Mouse (Mus musculus) CH12.LX (cell line): Measurements from ENCODE around the gene Ldhal6b. TPM values are rescaled to one million over a fixed set of nuclear protein-coding genes. Genes with fewer than 3 reads are reported as not detected.

Experiments used
- DNase-seq: peaks from one replicate; pipeline ENCODE4 v3.0.0-alpha.2; 2013; ENCODE audit errors: extremely low read depth
- H3K27ac ChIP-seq: 2 replicates; pipeline ENCODE4 v1.5.1; 2012; ENCODE audit warnings: low read depth, mild to moderate bottlenecking, control low read depth, moderate library complexity; ENCODE audit not compliant: insufficient read depth
- H3K27me3 ChIP-seq: replicated peaks from 2 replicates; pipeline ENCODE3; 2012; ENCODE audit warnings: inconsistent platforms
- H3K36me3 ChIP-seq, 2 experiments: replicated peaks in 1 of 2; 2 replicates each; pipeline versions ENCODE3 to v1.6.1; 2012; ENCODE audit warnings: inconsistent platforms in 1 of 2, low read length in 1 of 2, mild to moderate bottlenecking in 1 of 2, mixed read lengths in 1 of 2, moderate library complexity in 1 of 2; ENCODE audit not compliant: control insufficient read depth in 1 of 2, insufficient read depth in 1 of 2
- H3K4me1 ChIP-seq, 2 experiments: 2 replicates each; pipeline ENCODE4 v1.6.1; 2012; ENCODE audit warnings: inconsistent platforms in 1 of 2, moderate library complexity in 1 of 2; ENCODE audit not compliant: insufficient read depth in 2 of 2, control insufficient read depth in 1 of 2
- H3K4me2 ChIP-seq: 2 replicates; pipeline ENCODE4 v1.6.1; 2012; ENCODE audit warnings: low read depth, mild to moderate bottlenecking, control low read depth; ENCODE audit not compliant: poor library complexity, insufficient read depth, severe bottlenecking
- H3K4me3 ChIP-seq, 3 experiments: fragments of 150-350 bp in 1 of 3; sonication (generic) in 1 of 3; replicated peaks in 1 of 3; 2 replicates each; pipeline versions ENCODE3 to v1.5.1; 2011 to 2012; ENCODE audit warnings: low read depth in 2 of 3, low read length in 2 of 3, mild to moderate bottlenecking in 2 of 3, moderate library complexity in 2 of 3, control low read depth in 1 of 3, improper control_type of control experiment in 1 of 3, inconsistent platforms in 1 of 3, mixed read lengths in 1 of 3; ENCODE audit not compliant: poor library complexity in 1 of 3
- H3K79me2 ChIP-seq: replicated peaks from 2 replicates; pipeline ENCODE4 v1.6.1; 2012; ENCODE audit warnings: mild to moderate bottlenecking, moderate library complexity; ENCODE audit not compliant: control insufficient read depth, poor library complexity, insufficient read depth, severe bottlenecking; ENCODE audit errors: extremely low read depth
- H3K9ac ChIP-seq: 2 replicates; pipeline ENCODE4 v1.6.1; 2012; ENCODE audit warnings: low read depth, mild to moderate bottlenecking, control low read depth, moderate library complexity; ENCODE audit not compliant: insufficient read depth
- H3K9me3 ChIP-seq: replicated peaks from 2 replicates; pipeline ENCODE3; 2012; ENCODE audit warnings: low read length, inconsistent platforms, mixed read lengths
- BHLHE40 ChIP-seq: IDR thresholded peaks from 2 replicates; pipeline ENCODE4 v1.6.1; 2011; ENCODE audit warnings: mild to moderate bottlenecking, low read depth, low read length, improper control_type of control experiment
- CHD2 ChIP-seq: IDR thresholded peaks from 2 replicates; pipeline ENCODE4 v1.6.1; 2011; ENCODE audit warnings: low read length, improper control_type of control experiment
- EP300 ChIP-seq: IDR thresholded peaks from 2 replicates; pipeline ENCODE4 v1.6.1; 2011; ENCODE audit warnings: low read length, improper control_type of control experiment
- ETS1 ChIP-seq: conservative IDR thresholded peaks from 2 replicates; pipeline ENCODE4 v1.6.1; 2012; ENCODE audit warnings: low read depth, mild to moderate bottlenecking, inconsistent platforms, low read length, improper control_type of control experiment, moderate library complexity
- HCFC1 ChIP-seq: IDR thresholded peaks from 2 replicates; pipeline ENCODE4 v1.6.1; 2012; ENCODE audit warnings: low read depth, mild to moderate bottlenecking, inconsistent platforms, low read length, improper control_type of control experiment
- IRF4 ChIP-seq: IDR thresholded peaks from 2 replicates; pipeline ENCODE4 v1.6.1; 2014; ENCODE audit warnings: low read depth, mild to moderate bottlenecking, inconsistent platforms, low read length, improper control_type of control experiment
- JUND ChIP-seq: conservative IDR thresholded peaks from 2 replicates; pipeline ENCODE4 v1.6.1; 2011; ENCODE audit warnings: low read depth, low read length, improper control_type of control experiment
- KAT2A ChIP-seq: IDR thresholded peaks from 2 replicates; pipeline ENCODE4 v1.6.1; 2012; ENCODE audit warnings: low read length, improper control_type of control experiment, inconsistent platforms; ENCODE audit not compliant: insufficient replicate concordance
- MAFK ChIP-seq: IDR thresholded peaks from 2 replicates; pipeline ENCODE4 v1.6.1; 2011; ENCODE audit warnings: low read length, improper control_type of control experiment; ENCODE audit not compliant: insufficient replicate concordance
- MAX ChIP-seq: IDR thresholded peaks from 2 replicates; pipeline ENCODE4 v1.6.1; 2011; ENCODE audit warnings: low read length, improper control_type of control experiment
- MAZ ChIP-seq: IDR thresholded peaks from 2 replicates; pipeline ENCODE4 v1.6.1; 2012; ENCODE audit warnings: low read depth, mild to moderate bottlenecking, inconsistent platforms, low read length, improper control_type of control experiment, moderate library complexity
- NRF1 ChIP-seq: IDR thresholded peaks from 2 replicates; pipeline ENCODE4 v1.6.1; 2014; ENCODE audit warnings: low read depth, mild to moderate bottlenecking, inconsistent platforms, low read length, improper control_type of control experiment, moderate library complexity
- PAX5 ChIP-seq: IDR thresholded peaks from 2 replicates; pipeline ENCODE4 v1.6.1; 2012; ENCODE audit warnings: low read length, inconsistent platforms, mixed read lengths
- POLR2A ChIP-seq: IDR thresholded peaks from 2 replicates; pipeline ENCODE4 v1.6.1; 2011; ENCODE audit warnings: low read depth, mild to moderate bottlenecking, improper control_type of control experiment, low read length
- POLR2AphosphoS2 ChIP-seq: IDR thresholded peaks from 2 replicates; pipeline ENCODE4 v1.6.1; 2011; ENCODE audit warnings: low read depth, low read length, improper control_type of control experiment
- RAD21 ChIP-seq: IDR thresholded peaks from 2 replicates; pipeline ENCODE4 v1.6.1; 2011; ENCODE audit warnings: low read depth, mild to moderate bottlenecking, low read length, improper control_type of control experiment, moderate library complexity
- SIN3A ChIP-seq: IDR thresholded peaks from 2 replicates; pipeline ENCODE4 v1.6.1; 2012; ENCODE audit warnings: low read length, improper control_type of control experiment, inconsistent platforms
- SMC3 ChIP-seq: IDR thresholded peaks from 2 replicates; pipeline ENCODE4 v1.6.1; 2011; ENCODE audit warnings: low read depth, low read length, improper control_type of control experiment
- TBP ChIP-seq: conservative IDR thresholded peaks from 2 replicates; pipeline ENCODE4 v1.6.1; 2011; ENCODE audit warnings: low read depth, low read length, improper control_type of control experiment
- USF1 ChIP-seq: IDR thresholded peaks from 2 replicates; pipeline ENCODE4 v1.6.1; 2014; ENCODE audit warnings: low read depth, mild to moderate bottlenecking, inconsistent platforms, low read length, improper control_type of control experiment
- ZC3H11A ChIP-seq: IDR thresholded peaks from 2 replicates; pipeline ENCODE4 v1.6.1; 2012; ENCODE audit warnings: low read depth, mild to moderate bottlenecking, inconsistent platforms, low read length, improper control_type of control experiment
- ZMIZ1 ChIP-seq: IDR thresholded peaks from 2 replicates; pipeline ENCODE4 v1.6.1; 2012; ENCODE audit warnings: low read depth, mild to moderate bottlenecking, inconsistent platforms, low read length, improper control_type of control experiment
- ZNF384 ChIP-seq: IDR thresholded peaks from 2 replicates; pipeline ENCODE4 v1.6.1; 2012; ENCODE audit warnings: low read depth, low read length, improper control_type of control experiment, inconsistent platforms
- dilution Hi-C: fragments of 300-500 bp; cut with MboI; formaldehyde crosslinking; loops from 2 replicates; pipeline ENCODE4 v1.14.3; 2020; ENCODE audit warnings: low sequenced_read_pairs; ENCODE audit not compliant: extremely low pct_unique_long_range_greater_than_20kb, extremely low pct_ligation_motif_present
- in situ Hi-C: fragments of 300-500 bp; cut with MboI; formaldehyde crosslinking; loops from 3 replicates; pipeline ENCODE4 v1.14.3; 2019; ENCODE audit warnings: low sequenced_read_pairs, low pct_ligation_motif_present, low pct_unique_long_range_greater_than_20kb, mixed read lengths
- polyA plus RNA-seq: library from polyadenylated mRNA; unstranded; fragments of >175 nt; gene quantifications from 2 replicates; pipeline ENCODE4 v1.2.1, GENCODE M21; 2012; ENCODE audit warnings: low read depth; ENCODE audit not compliant: insufficient read length
- total RNA-seq, 2 experiments: library from RNA; depleted of rRNA; stranded (reverse); fragments of 300-350 nt in 1 of 2; fragments of >200 nt in 1 of 2; gene quantifications; 2 replicates each; pipeline ENCODE4 v1.2.3; 2012 to 2014

The Ldhal6b gene
- total and polyA plus RNA-seq, 3 experiments: 0.15 to 0.25 TPM; not detected in 1

- dilution Hi-C loops: no loop called here
- Histone ChIP-seq H3K27ac (no peak overlapping the region), H3K4me1 (peaks cover 0 to 10% of the 10 kb centered on the region in 2 experiments; a peak in 1 of 4 replicates), H3K4me2 (no peak overlapping the region), H3K9me3 (no peaks in the 10 kb centered on the region), H3K9ac (no peak overlapping the region), H3K4me3 (no peak overlapping the region), H3K36me3 (peaks cover 22 to 86% of the 10 kb centered on the region in 2 experiments), H3K79me2 (no peaks in the 10 kb centered on the region), H3K27me3 (no peaks in the 10 kb centered on the region)
- TF ChIP-seq USF1 (no peak), ZNF384 (no peak), HCFC1 (no peak), BHLHE40 (no peak), SMC3 (no peak), ZC3H11A (no peak), IRF4 (no peak), KAT2A (no peak), ZMIZ1 (no peak), PAX5 (no peak), CHD2 (no peak), MAX (no peak), NRF1 (no peak)
- DNase-seq: no peak
- in situ Hi-C loops: no loop called here
Measured at GRCm38 (mm10) chr17:5416518-5416917, 2.0 kb downstream of the Ldhal6b start.

DNA sequence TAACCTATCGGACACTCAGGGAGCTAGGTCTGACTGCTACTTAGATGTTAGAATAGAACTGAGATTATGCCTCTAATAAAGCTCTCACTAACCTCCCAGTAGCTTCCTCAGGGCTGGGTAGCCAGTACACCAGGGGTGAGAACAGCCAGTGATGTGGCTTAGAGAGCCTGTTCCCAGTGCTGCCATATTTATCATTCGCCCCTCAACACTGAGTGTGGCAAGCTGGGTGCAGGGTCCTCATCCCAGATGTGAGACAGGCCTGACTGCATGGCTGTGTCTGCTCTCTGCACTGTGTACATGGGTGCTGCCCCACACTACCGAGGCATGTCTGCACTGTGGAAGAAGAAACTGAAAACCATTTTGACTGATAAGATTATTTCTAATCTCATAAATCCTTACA, 4.5 kb downstream of the Ldhal6b start:
- H3K4me1 ChIP-seq: peaks cover 0 to 10% of the 10 kb centered on the region in 2 experiments; a peak in 1 of 4 replicates

More for the DNA sequence above, 4.5 kb downstream of the Ldhal6b start:
- no peak overlapping the region for H3K9ac ChIP-seq
- dilution Hi-C loops: no loop called here
- H3K4me3 ChIP-seq: no peak overlapping the region
- in situ Hi-C loops: no loop called here
- no peaks in the 10 kb centered on the region for H3K9me3 ChIP-seq
- H3K27ac ChIP-seq: no peak overlapping the region
- TF ChIP-seq POLR2A: no peak
- TF ChIP-seq USF1: no peak
- no peak for TF ChIP-seq POLR2AphosphoS2
- no peak for TF ChIP-seq MAZ
- no peak for TF ChIP-seq KAT2A
- no peak for TF ChIP-seq MAX
- no peak for TF ChIP-seq JUND
- no peak for TF ChIP-seq RAD21
- TF ChIP-seq EP300: no peak
- no peak for TF ChIP-seq ETS1
- no peak for TF ChIP-seq TBP
- no peak for TF ChIP-seq SIN3A
- TF ChIP-seq ZNF384: no peak
- no peak for TF ChIP-seq MAFK
- H3K79me2 ChIP-seq: no peaks in the 10 kb centered on the region
- no peak overlapping the region for H3K4me2 ChIP-seq
- H3K27me3 ChIP-seq: no peaks in the 10 kb centered on the region
- DNase-seq: no peak
- peaks cover 21 to 86% of the 10 kb centered on the region in 2 experiments for H3K36me3 ChIP-seq
